Mouse (Mus musculus): ENCODE measurements around the gene Cdkn2d.
"Not testable (repeated sequence)": the region's sequence is repeated elsewhere in the genome, so short reads cannot be mapped to it uniquely, and the experiment has no call there.

Cdkn2d gene

DNA sequence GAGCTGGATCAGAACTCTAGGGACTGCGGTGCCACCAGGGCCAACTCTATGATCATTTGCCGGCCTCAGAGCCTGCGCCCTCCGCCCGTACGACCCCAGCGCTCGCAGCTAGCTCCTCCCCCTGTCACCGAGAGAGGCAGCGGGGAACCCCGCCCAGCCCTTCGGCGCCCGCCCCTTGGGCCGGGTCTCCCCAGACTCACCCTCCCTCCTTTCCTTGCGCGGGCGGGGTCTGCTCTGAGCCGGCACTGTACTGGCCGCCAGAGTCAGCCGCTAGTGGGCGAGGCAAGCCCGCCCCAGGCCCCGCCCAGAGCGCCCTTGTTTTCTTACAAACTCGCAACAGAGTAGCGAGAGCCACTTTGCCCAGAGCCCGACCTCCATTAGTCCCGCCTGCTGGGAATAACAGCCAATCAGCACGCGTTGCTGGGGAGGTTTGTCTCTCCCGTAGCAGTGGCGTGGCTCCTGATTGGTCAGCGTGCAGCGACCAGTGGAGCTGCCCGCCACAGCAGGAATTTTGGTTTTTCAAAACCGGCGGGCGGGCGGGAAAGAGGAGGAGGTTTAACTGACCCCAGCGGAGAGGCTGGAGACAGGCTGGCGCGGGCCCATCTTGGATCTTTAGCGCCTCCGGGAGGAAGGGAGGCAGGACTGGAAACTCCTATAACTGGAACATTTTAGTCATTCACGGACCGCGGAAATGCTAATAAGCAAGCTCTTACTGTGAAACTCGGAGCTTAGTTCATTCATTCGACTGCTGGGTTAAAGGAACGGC lies at the start of gene Cdkn2d:
Gene Cdkn2d, minus strand, starts transcription at position 386 of the 766 bp plus-strand sequence.
- peak; percentile 96 for DNase-seq (ENCODE audit: low read depth, low spot score)

DNA sequence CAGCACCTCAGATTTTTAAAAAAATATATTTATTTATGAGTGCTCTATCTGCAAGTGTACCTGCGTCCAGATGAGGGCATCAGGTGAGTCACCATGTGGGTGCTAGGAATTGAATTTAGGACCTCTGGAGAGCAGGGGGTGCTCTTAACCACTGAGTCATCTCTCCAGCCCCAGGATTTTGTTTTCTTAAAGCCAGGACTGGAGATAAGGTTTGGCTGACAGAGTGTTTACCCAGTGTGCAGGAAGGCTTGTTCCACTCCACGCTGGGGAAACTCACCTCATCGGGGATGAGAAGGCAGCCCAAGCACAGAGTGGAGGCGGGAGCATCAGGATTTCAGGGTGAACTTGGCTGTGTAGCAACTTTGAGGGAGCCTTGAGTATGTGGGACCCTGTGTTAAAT lies 49.2 kb upstream of the Cdkn2d start:
- DNase-seq (ENCODE audit: low read depth, low spot score): no peak

DNA sequence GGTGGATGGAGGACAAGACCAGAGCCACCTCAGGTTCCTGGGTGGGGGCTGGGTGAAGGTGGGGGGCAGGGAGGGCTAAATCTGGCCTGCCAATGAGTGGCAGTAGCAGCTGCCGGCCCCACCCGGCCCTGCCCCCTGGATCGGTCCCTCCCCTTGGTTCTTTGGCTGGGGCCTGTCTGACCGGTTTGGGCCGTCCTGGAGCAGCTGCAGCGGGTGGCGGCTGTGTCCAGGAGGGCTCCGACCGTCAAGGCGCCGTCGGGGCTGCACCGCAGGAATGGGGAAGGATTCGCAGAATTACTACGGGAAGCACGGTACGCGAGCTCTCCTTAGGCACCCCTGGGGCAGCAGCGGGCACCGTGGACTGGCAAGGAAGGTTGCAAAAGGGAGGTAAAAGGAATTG lies 46.4 kb upstream of the Cdkn2d start:
- no peak for DNase-seq (ENCODE audit: low read depth, low spot score)

DNA sequence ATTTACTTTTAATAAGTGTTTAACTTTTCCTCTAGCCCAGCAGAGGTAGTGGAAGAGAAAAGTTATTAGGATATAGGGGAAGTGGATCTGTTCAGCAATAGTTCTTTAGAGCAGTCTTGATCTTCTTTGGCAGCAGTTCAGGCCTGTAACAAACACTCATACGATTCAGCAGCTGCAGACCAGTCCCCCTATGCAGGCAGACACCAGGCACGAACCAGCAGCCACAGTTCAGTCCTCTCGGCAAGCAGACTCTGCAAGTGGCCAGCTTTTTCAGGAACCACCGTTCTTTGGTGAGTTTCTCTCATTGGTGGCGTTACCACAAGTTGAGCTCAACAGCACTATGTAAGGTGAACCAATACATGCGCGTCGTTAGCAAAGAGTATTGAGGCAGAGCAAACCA lies 45.3 kb upstream of the Cdkn2d start:
- no peak for DNase-seq (ENCODE audit: low read depth, low spot score)

DNA sequence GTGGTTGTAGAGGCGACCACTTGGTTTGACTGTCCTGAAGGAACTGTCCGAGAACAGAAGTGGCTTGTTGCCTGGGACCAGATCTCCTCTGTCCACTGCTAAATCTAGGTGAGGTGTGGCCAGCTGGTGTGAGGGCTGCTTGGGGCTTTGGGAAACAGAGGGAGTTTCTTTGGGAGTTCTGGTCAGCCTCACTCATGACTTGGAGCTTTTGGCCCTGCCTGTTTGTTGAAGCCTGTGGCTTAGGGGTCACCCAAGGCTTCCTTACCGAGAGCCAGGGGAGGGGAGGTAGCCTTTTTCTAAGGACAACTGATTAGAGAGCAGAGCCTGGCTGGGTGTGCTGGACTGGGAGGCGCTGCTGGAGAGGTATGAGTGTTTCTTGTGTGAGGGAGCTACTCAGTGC lies 44.2 kb upstream of the Cdkn2d start:
- no peak for DNase-seq (ENCODE audit: low read depth, low spot score)

DNA sequence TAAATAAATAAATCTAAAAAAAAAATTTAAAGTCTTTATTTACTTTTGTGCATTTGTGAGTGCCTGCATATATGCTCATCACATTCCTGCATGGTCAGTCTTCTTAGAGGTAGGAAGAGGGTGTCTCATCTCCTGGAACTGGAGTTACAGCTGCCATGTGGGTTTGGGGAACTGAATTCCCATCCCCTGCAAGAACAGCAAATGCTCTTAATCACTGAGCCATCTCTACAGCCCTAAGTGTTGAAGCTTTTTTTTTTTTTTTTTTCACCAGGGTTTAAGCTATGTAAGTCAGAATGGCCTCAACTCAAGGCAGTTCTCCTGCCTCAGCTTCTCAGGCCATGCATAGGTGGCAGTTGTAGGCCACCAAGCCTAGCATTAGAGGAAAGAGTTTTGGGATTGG lies 43.5 kb upstream of the Cdkn2d start:
- DNase-seq (ENCODE audit: low read depth, low spot score): no peak

DNA sequence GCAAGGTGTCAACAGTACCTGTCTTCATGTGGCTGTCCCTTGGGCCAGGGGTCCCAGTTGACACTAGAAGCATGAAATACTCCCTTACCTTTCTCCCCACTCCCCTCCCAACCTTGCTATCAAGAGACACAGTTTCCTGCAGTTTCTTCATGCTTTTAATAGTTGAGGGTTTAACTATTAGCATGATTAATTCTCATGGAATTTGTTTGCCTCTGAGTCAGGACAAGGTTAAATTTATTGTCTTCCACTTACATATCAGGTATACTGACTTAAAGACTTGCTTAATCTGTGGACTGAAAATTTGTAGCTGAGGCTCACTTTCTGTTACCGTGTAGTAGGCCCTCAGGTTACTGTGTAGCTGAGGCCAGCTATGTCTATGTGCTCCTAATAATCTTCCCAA lies 42.3 kb upstream of the Cdkn2d start:
- no peak for DNase-seq (ENCODE audit: low read depth, low spot score)

DNA sequence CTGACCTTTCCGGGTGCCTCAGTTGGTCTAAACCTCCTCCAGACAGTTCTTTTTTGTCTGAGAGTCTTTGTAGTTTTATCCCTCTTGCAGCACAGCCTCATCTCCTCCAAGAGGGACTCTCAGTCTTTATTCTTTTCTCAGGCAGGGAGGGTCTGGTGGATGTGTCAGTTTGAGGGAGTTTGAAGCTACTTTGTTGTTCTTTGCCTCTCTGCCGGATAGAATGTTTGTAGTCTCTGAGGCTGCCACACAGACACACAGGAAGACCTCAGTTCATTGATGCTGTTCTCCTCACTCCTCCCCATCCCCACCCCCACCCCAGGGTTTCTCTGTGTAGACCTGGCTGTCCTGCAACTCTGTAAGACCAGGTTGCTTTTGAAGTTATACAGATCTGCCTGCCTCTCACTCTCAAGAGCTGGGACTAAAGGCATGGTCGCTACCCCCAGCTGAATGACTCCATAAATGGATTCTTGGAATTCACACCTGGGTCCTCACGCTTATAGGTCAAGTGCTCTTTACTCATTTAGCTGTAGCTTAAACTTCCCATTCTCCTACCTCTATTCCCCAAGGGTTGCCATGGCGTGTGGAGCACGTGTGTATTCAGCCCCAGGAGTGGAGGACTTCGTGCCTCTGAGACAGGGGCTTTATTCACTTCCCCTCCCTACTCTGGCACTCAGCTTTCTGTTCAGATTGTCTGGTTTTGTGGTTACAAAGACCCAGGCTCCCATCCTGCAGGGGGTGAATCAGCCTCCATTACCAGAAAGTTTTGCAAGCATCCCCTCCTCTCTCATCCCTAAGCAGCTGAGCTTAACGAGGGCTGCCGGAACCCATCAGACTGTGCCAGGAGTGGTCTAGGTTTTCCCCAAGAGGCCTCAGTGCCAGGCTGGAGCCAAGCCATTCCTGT lies 41.2 kb upstream of the Cdkn2d start:
- DNase-seq (ENCODE audit: low read depth, low spot score): no peak

DNA sequence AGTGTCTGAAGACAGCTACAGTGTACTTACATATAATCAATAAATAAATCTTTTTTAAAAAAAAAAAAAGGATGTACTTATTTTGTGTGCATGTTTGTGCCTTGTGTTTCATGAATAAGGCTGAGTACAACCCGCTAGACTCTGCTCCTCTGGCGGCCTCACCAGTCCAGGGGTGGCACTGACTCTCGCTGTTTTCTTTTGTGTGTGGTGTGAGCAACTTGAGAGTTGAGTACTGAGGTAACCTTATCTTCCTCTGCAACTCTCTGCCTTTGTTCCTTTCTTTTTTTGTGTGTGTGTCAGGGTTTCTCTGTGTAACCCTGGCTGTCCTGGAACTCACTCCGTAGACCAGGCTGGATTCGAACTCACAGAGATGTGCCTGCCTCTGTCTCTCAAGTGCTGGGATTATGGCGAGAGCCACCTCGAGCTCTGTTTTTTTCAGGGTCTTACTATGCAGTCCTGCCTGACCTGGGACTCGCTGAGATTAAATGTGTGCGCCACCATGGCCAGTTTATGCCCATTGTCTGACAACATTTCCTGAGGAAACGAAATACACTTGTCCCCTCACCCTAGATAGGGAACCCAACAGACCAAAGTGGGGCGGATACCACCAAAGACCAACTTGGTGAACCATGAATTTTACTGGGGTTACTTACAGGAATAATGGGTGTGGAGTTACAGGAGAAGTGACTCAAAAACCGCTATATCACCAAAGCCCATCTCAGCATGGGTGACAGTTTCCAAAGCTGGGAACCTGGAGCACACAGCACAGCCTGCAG lies 40.3 kb upstream of the Cdkn2d start:
- no peak for DNase-seq (ENCODE audit: low read depth, low spot score)

DNA sequence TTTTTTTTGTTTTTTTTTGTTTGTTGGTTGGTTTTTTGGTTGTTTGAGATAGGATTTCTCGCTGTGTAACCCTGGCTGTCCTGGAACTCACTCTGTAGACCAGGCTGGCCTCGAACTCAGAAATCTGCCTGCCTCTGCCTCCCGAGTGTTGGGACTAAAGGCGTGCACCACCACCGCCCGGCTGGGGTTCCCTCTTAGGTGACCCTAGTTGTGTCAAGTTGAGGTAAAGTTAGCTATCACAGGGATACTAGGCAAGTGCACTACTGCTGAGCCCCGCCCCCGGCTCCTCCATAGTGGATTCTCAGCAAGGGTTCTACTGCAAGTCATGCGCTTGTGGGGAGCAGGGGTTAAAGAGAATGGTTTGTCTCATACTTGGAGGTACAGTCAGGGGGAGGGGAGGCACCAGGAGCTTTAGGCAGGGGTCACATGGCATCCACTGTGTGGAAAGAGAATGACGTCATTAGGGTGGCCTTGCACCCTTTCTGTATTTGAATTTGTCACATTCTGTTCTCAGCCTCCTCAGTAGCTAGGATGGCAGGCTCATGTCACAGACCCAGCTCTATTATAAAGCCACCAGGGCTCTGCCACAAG lies 38.6 kb upstream of the Cdkn2d start:
- DNase-seq (ENCODE audit: low read depth, low spot score): no peak

DNA sequence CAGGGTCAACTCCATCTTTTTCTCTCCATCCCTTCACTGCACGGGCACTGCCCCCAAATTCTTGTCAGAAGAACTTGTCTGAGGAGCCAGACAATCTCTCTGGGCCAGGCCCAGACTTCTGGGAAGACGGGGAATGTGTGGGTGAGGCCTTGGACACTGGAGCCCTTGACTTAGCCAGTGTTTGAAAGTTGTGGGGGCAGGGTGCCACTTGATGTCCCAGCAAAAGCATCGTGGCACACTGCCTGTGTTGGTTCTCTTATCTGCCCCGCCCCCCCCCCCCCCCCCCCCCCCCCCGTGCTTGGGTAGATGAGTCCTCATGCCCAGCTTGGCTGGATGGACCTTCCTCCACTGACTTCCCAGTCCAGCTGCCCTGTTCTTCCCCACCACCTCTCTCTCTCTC lies 37.8 kb upstream of the Cdkn2d start:
- DNase-seq (ENCODE audit: low read depth, low spot score): no peak

DNA sequence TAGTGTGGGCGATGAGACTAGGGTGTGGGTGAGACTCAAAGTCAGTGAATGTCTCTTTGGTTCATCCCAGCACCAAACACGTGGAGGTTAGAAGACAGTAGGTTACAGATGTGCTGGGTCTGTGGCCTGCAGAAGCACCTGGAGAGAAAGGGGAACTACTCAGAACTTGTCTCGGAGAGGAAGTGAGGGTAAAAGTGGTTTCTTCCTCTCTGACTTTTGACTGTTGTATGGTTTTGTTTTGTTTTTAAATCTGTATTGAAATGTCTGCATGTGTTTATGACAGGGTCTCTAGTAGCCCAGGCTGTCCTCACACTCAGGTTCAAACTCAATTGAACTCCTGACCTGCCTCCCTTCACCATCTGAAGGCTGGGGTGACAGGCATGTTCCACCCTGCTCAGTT lies 36.8 kb upstream of the Cdkn2d start:
- peak; percentile 80 for DNase-seq (ENCODE audit: low read depth, low spot score)

DNA sequence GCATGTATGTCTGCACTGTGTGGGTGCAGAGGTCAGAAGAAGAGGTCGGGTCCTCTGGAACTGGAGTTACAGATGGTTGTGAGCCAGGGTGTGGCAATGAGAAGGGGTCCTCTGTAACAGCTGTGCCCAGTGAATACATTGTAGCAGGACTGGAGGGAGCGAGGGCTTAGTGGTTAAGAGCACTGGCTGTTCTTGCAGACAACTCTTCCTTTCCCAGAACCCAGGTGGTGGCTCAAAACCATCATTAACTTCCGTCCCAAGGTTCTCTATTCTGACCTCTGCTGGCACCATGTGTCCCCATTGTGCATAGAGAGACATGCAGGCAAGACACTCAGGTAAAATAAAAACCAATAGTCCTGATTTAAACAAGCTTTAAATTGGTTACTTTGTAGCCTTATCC lies 36.4 kb upstream of the Cdkn2d start:
- DNase-seq (ENCODE audit: low read depth, low spot score): peak; percentile 78

DNA sequence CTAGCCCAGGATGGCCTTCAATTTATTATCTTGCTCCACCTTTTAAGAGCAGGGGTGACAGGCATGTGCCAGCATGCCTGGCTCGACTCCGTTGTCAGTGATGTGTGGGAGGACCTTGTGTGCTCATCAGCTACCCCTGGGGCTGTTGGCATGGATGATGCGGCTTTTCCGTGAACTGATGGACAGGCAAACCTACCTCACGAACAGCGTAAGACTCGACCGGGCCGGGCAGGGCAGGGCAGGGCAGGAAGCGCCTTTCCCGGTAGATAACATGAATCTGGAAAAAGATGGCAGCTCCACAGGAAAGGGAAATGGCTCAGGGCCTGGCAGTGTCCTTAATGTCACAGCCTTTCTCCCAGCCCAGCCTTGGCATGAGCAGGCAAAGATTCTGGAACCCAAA lies 33.1 kb upstream of the Cdkn2d start:
- no peak for DNase-seq (ENCODE audit: low read depth, low spot score)

DNA sequence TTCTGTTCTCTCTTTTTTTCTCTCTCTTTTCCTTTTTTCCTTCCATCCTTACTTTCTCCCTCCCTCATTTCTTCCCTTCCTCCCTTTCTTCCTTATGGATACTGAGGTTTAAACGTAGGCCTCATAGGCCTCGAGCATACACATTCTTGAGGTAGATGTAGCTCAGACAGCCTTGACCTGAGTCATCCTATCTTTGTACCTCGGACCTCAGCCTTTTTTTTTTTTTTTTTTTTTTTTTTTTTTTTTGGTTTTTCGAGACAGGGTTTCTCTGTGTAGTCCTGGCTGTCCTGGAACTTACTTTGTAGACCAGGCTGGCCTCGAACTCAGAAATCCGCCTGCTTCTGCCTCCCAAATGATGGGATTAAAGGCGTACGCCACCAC lies 31.7 kb upstream of the Cdkn2d start:
- not testable (repeated sequence) for DNase-seq (ENCODE audit: low read depth, low spot score)

DNA sequence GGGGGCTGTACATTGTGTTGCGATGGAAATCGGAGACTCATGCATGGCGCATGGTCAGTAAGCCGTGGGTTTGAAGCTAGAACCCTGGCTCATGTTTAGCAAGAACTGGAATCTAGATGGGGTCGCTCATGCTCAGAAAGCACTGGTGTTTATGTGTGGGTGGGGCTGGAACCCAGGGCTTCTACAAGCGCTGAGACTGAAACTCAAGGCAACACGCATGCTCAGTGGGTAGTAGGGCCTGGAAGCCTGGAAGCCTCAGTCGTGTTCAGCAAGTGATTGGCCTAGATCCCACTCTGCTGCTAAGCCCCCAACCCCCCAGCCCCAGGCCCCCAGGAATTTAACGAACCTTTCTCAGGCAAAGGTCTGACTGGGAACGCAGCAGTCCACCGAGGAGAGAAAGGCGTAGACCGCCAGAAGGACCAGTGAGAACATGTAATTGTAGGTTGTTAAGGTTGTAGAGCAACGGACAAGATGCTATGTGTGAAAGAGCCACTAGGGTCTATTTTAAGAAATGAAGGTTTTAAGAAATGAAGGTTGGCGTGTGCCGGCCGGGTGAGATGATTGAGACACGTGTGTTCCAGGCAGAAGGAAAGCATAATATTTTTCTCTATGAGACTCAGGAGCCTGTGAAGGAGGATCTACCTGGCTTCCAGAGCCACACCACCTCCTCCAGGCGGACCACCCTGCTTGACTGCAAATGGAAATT lies 31.2 kb upstream of the Cdkn2d start:
- DNase-seq (ENCODE audit: low read depth, low spot score): peak; percentile 74

DNA sequence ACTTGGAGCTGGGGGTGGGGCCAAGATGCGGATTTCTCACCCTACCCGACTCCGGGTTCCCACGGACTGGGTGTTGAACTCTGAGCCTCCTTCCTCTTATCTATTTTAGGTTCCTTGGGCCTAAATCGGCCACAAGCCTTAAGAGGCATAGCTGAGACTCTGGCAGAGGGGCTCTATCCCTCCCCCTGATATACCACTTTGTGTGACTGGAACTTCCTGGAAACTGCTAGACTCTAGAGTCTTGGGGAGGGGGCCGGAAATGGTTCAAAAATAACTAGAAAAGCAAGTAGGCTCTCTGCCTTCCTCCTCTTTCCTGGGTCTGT lies 30.3 kb upstream of the Cdkn2d start:
- DNase-seq (ENCODE audit: low read depth, low spot score): peak; percentile 75

DNA sequence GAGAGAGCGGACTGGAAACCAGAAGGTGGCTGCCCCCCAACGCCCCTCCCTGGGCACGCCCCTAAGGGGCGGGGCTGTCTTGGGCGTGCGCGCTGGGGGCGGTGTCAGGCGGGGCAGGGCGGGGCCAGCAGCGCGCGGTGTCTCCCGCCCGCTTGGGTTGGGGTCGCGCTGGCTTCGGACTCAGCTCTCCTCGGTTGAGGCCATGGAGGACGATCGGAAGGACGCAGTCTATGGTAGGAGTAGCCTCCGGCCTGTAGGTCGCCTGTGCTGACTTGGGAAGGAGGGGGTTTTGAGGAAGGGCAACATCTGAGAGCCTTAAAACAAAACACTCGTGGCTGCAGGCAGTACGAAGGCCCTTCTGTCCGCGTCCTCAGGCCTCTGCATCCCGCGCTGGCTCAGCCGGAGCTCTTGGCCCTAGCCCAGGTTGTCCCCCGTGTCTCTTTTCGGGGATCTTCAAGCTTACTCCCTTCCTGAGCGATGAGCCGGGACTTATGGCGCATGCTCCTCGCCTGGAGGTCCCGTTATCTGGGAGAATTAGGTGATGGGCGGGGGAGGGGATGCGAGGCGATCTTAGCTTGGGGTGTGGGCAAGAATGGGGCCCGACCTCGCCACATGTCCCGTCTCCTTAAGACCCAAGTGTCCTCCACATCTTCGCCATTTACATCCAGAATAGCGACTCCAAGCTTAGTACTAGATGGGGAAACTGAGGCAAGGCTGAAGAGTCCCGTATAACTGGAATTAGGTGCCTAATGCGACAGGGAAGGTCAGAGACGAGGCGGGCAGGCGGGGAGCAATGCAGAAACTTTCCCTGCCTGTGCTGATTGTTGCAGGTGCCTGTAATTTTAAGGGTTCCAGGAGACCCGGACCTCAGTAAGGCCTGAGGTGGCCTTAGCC lies 29.7 kb upstream of the Cdkn2d start, which contains the start of gene Slc44a2:
Gene Slc44a2, plus strand, starts transcription at position 80 of the 894 bp plus-strand sequence.
- DNase-seq (ENCODE audit: low read depth, low spot score): peak; percentile 82

DNA sequence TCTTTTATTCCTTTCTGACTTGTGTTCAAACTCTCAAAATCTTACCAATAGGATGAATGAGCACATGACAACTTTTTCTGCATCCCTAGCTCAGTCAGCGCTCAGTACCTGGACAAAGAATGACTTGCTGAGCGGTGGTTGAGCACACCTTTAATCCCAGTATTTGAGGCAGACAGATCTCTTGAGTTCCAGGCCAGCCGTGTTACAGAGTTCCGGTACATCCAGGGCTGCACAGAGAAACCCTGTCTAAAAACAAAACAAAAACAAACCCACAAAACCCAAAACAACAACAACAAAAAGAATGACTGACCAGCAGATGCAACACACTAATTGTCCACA lies 29.0 kb upstream of the Cdkn2d start:
- no peak for DNase-seq (ENCODE audit: low read depth, low spot score)

DNA sequence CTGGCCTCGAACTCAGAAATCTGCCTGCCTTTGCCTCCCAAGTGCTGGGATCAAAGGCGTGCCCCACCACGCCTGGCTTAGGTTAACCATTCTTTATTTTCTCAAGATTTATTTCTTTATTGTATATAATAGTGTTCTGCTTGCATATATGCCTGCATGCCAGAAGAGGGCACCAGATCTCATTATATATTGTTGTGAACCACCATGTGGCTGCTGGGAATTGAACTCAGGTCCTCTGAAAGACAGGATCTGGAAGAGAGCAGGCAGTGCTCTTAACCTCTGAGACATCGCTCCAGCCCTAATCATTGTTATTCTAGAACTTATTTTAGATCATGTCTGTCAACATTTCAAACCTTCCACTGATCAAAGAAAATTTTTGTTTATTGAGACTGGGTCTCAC lies 28.3 kb upstream of the Cdkn2d start:
- no peak for DNase-seq (ENCODE audit: low read depth, low spot score)

Measured in A20 (cell line).